Mouse (Mus musculus): ENCODE results near the gene Tm6sf1.

DNA sequence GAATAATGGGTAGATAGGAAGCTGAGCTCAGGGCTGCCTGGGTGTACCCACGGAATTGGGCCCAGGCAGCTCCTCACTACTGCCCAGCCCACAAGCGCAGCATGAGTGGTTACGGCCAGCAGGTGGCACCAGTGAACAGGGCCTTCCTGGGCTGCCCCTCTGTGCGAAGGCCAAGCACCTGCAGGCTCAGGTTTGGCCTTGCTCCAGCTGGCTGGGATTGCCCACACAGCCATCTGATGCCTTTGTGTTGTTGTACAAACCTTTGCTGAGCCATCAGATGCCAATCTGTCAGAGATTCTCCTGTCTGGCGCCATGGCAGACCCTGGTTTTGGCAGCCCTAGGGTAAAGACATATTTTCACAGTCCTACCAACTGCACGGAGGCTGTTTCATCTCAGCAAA is 9.4 kb downstream of the Tm6sf1 start:
- TF ChIP-seq CTCF (IDR thresholded peaks at IDR 0.05; ENCODE audit: borderline replicate concordance, insufficient read depth, low read length), result peak; percentile 96
- no peak for TF ChIP-seq POLR2A (IDR thresholded peaks at IDR 0.05; ENCODE audit: low read depth, low read length)
